Mouse (Mus musculus): Measurements from ENCODE around the gene Dcaf5. TPM values are rescaled to one million over a fixed set of nuclear protein-coding genes. Genes with fewer than 3 reads are reported as not detected.

Dcaf5 gene
- total RNA-seq, 2 experiments from 2014 or later: 1.3 to 3.2 TPM

GRCm38 (mm10) chr12:80415100-80415499 is 21.3 kb downstream of the Dcaf5 start:
- no peak for ATAC-seq (replicated peaks; ENCODE audit: low FRiP score, poor library complexity, severe bottlenecking)

- no peak for ATAC-seq (replicated peaks; ENCODE audit: low FRiP score, poor library complexity, severe bottlenecking)
Measured at GRCm38 (mm10) chr12:80410855-80411254, 25.5 kb downstream of the Dcaf5 start.

- peak; percentile 73 for ATAC-seq (replicated peaks; ENCODE audit: low FRiP score, poor library complexity, severe bottlenecking)
Measured at GRCm38 (mm10) chr12:80407824-80408223, 28.6 kb downstream of the Dcaf5 start.

GRCm38 (mm10) chr12:80406650-80407049 is 29.8 kb downstream of the Dcaf5 start:
- no peak for ATAC-seq (replicated peaks; ENCODE audit: low FRiP score, poor library complexity, severe bottlenecking)

GRCm38 (mm10) chr12:80404139-80404538 is 32.3 kb downstream of the Dcaf5 start:
- no peak for ATAC-seq (replicated peaks; ENCODE audit: low FRiP score, poor library complexity, severe bottlenecking)

- ATAC-seq (replicated peaks; ENCODE audit: low FRiP score, poor library complexity, severe bottlenecking): no peak
Measured at GRCm38 (mm10) chr12:80399147-80399546, 37.3 kb downstream of the Dcaf5 start.

- ATAC-seq (replicated peaks; ENCODE audit: low FRiP score, poor library complexity, severe bottlenecking): no peak
Measured at GRCm38 (mm10) chr12:80396397-80396796, 40.0 kb downstream of the Dcaf5 start.

- no peak for ATAC-seq (replicated peaks; ENCODE audit: low FRiP score, poor library complexity, severe bottlenecking)
Measured at GRCm38 (mm10) chr12:80395270-80395669, 41.1 kb downstream of the Dcaf5 start.

GRCm38 (mm10) chr12:80394045-80394444 is 42.4 kb downstream of the Dcaf5 start:
- ATAC-seq (replicated peaks; ENCODE audit: low FRiP score, poor library complexity, severe bottlenecking): no peak

- no peak for ATAC-seq (replicated peaks; ENCODE audit: low FRiP score, poor library complexity, severe bottlenecking)
Measured at GRCm38 (mm10) chr12:80389448-80389847, 47.0 kb downstream of the Dcaf5 start.

- ATAC-seq (replicated peaks; ENCODE audit: low FRiP score, poor library complexity, severe bottlenecking): no peak
Measured at GRCm38 (mm10) chr12:80387326-80387725, 49.1 kb downstream of the Dcaf5 start.

GRCm38 (mm10) chr12:80385361-80385760 is 51.0 kb downstream of the Dcaf5 start:
- ATAC-seq (replicated peaks; ENCODE audit: low FRiP score, poor library complexity, severe bottlenecking): no peak

- no peak for ATAC-seq (replicated peaks; ENCODE audit: low FRiP score, poor library complexity, severe bottlenecking)
Measured at GRCm38 (mm10) chr12:80383478-80383877, 52.9 kb downstream of the Dcaf5 start.

GRCm38 (mm10) chr12:80382794-80383193 is 53.6 kb downstream of the Dcaf5 start:
- no peak for ATAC-seq (replicated peaks; ENCODE audit: low FRiP score, poor library complexity, severe bottlenecking)

GRCm38 (mm10) chr12:80379831-80380457 is 56.5 kb downstream of the Dcaf5 start:
- ATAC-seq (replicated peaks; ENCODE audit: low FRiP score, poor library complexity, severe bottlenecking): no peak

GRCm38 (mm10) chr12:80379393-80379792 is 57.0 kb downstream of the Dcaf5 start:
- ATAC-seq (replicated peaks; ENCODE audit: low FRiP score, poor library complexity, severe bottlenecking): no peak

GRCm38 (mm10) chr12:80377604-80378003 is 58.8 kb downstream of the Dcaf5 start:
- no peak for ATAC-seq (replicated peaks; ENCODE audit: low FRiP score, poor library complexity, severe bottlenecking)

- ATAC-seq (replicated peaks; ENCODE audit: low FRiP score, poor library complexity, severe bottlenecking): no peak
Measured at GRCm38 (mm10) chr12:80375721-80376120, 60.7 kb downstream of the Dcaf5 start.

GRCm38 (mm10) chr12:80374736-80375135 is 61.7 kb downstream of the Dcaf5 start:
- no peak for ATAC-seq (replicated peaks; ENCODE audit: low FRiP score, poor library complexity, severe bottlenecking)

- ATAC-seq (replicated peaks; ENCODE audit: low FRiP score, poor library complexity, severe bottlenecking): no peak
Measured at GRCm38 (mm10) chr12:80372946-80373345, 63.5 kb downstream of the Dcaf5 start.

GRCm38 (mm10) chr12:80367227-80367626 is 69.2 kb downstream of the Dcaf5 start:
- ATAC-seq (replicated peaks; ENCODE audit: low FRiP score, poor library complexity, severe bottlenecking): no peak

GRCm38 (mm10) chr12:80366004-80366480 is 70.4 kb downstream of the Dcaf5 start:
- no peak for ATAC-seq (replicated peaks; ENCODE audit: low FRiP score, poor library complexity, severe bottlenecking)

Measured in erythroid progenitor cell, adult 5-6 weeks (primary cell).